Mouse (Mus musculus): ENCODE measurements around the gene Sgsm3. TPM values are rescaled to one million over a fixed set of nuclear protein-coding genes. Genes with fewer than 3 reads are reported as not detected.

The Sgsm3 gene
- polyA plus RNA-seq, 1 experiment from 2014 or later, result 7.5 TPM

DNA sequence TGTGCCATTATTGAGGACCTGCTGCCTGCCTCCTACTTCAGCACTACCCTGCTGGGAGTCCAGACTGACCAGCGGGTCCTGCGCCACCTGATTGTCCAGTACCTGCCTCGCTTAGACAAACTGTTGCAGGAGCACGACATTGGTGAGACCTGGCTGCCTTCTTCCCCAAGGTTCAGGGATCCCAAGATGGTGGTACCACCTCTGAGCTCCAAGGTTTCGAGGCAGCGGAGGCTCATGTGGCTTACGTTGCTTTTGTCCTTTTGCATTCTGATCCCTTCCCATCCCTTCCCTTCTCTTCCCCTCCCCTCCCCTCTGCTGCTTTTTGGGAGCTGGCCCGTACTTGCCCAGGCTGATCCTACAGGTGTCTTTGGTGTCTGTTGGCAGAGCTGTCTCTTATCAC is 30.3 kb downstream of the Sgsm3 start:
- 86% methylated on average over 8 of the region's 8 CpGs for WGBS (ENCODE audit: insufficient replicate concordance)
- no peaks in the 10 kb centered on the region for H3K4me1 ChIP-seq (ENCODE audit: insufficient read depth)
- H3K36me3 ChIP-seq (replicated peaks; ENCODE audit: insufficient read depth, low read length), result peaks cover 27% of the 10 kb centered on the region
- H3K27ac ChIP-seq (ENCODE audit: low read depth), result no peak overlapping the region
- H3K27me3 ChIP-seq (ENCODE audit: insufficient read depth, low read length), result no peaks in the 10 kb centered on the region
- ATAC-seq (no peak), DNase-seq (no peak)
- H3K4me2 ChIP-seq (ENCODE audit: low read depth, low read length), result no peak overlapping the region
- TF ChIP-seq CTCF (IDR thresholded peaks at IDR 0.05; ENCODE audit: low read depth), result no peak
- no peak for TF ChIP-seq EP300 (IDR thresholded peaks at IDR 0.05; ENCODE audit: low read depth)
- H3K9ac ChIP-seq (replicated peaks), result no peak overlapping the region
- H3K9me3 ChIP-seq (ENCODE audit: low read length), result no peaks in the 10 kb centered on the region
- no peak overlapping the region for H3K4me3 ChIP-seq (ENCODE audit: low read depth, low read length)

DNA sequence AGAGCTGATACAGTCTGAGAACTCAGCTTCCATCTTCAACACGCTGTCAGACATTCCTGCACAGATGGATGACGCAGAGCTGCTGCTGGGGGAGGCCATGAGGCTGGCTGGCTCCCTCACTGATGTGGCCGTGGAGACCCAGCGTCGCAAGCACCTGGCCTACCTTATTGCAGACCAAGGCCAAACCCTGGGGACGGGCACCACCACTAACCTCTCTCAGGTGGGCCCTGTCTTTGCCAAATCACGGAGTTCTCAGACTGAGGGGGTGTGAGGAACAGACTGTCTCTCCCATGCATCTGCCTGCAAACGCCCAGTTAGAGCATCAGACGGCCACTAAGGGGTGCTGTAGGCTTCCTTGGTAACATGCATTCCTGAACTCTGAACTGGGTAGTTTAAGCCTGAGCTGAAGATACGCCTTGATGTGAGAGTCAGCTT is 31.1 kb downstream of the Sgsm3 start:
- TF ChIP-seq EP300 (IDR thresholded peaks at IDR 0.05; ENCODE audit: low read depth), result no peak
- peak; percentile 71 for TF ChIP-seq CTCF (IDR thresholded peaks at IDR 0.05; ENCODE audit: low read depth)
- ATAC-seq (no peak), DNase-seq (peak; percentile 42)
- H3K36me3 ChIP-seq (replicated peaks; ENCODE audit: insufficient read depth, low read length), result peaks cover 29% of the 10 kb centered on the region
- no peak overlapping the region for H3K4me2 ChIP-seq (ENCODE audit: low read depth, low read length)
- H3K27ac ChIP-seq (ENCODE audit: low read depth), result no peak overlapping the region
- H3K4me3 ChIP-seq (ENCODE audit: low read depth, low read length), result no peak overlapping the region
- no peaks in the 10 kb centered on the region for H3K9me3 ChIP-seq (ENCODE audit: low read length)
- H3K9ac ChIP-seq (replicated peaks), result no peak overlapping the region
- 67% methylated on average over 10 of the region's 10 CpGs for WGBS (ENCODE audit: insufficient replicate concordance)
- H3K4me1 ChIP-seq (ENCODE audit: insufficient read depth), result no peaks in the 10 kb centered on the region
- H3K27me3 ChIP-seq (ENCODE audit: insufficient read depth, low read length), result no peaks in the 10 kb centered on the region

DNA sequence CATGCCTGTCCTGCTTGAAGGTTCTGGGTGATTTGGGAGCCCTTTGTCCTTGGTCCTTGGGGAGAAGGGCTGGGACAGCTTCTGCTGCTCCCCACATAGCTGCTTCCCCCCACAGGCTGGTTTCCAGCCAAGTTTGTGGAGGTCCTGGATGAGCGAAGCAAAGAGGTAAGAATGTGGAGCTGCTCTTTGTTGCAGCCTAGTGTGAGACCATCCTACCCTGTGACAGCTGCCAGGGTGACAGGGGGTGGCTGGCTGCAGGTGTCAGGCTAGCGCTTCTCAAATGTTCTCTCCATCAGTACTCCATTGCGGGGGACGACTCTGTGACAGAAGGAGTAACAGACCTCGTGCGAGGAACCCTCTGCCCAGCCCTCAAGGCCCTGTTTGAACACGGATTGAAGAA is 32.5 kb downstream of the Sgsm3 start:
- Histone ChIP-seq H3K27ac (ENCODE audit: low read depth) (no peak overlapping the region), H3K9ac (replicated peaks) (no peak overlapping the region), H3K4me2 (ENCODE audit: low read depth, low read length) (no peak overlapping the region), H3K27me3 (ENCODE audit: insufficient read depth, low read length) (no peaks in the 10 kb centered on the region), H3K9me3 (ENCODE audit: low read length) (no peaks in the 10 kb centered on the region), H3K4me1 (ENCODE audit: insufficient read depth) (no peaks in the 10 kb centered on the region), H3K4me3 (ENCODE audit: low read depth, low read length) (no peak overlapping the region), H3K36me3 (replicated peaks; ENCODE audit: insufficient read depth, low read length) (peaks cover 37% of the 10 kb centered on the region)
- WGBS (ENCODE audit: insufficient replicate concordance), result 85% methylated on average over 7 of the region's 7 CpGs
- ATAC-seq (no peak), DNase-seq (no peak)
- TF ChIP-seq EP300 (IDR thresholded peaks at IDR 0.05; ENCODE audit: low read depth) (no peak), CTCF (IDR thresholded peaks at IDR 0.05; ENCODE audit: low read depth) (no peak)

DNA sequence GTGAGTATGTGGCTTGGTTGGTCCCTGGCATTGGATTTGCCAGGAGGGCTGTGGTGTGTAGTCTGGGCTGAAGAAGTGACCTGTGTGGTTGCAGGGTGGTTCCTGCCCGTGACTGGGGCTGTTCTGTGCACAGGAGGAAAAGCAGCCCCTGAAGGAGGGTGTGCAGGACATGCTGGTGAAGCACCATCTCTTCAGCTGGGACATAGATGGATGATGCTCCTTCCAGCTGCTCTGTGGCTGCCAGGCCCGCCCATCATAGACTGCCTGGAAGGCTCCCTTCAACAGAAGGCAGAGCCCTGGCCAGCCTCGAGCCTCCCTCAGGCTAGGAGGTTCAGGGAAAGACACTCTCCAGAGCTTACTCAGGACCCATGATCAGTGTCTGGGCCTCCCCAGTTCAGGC is 34.0 kb downstream of the Sgsm3 start:
- 72% methylated on average over 3 of the region's 3 CpGs for WGBS (ENCODE audit: insufficient replicate concordance)
- Histone ChIP-seq H3K4me2 (ENCODE audit: low read depth, low read length) (no peak overlapping the region), H3K27me3 (ENCODE audit: insufficient read depth, low read length) (no peaks in the 10 kb centered on the region), H3K36me3 (replicated peaks; ENCODE audit: insufficient read depth, low read length) (peaks cover 49% of the 10 kb centered on the region), H3K4me1 (ENCODE audit: insufficient read depth) (no peaks in the 10 kb centered on the region), H3K4me3 (ENCODE audit: low read depth, low read length) (no peak overlapping the region), H3K9me3 (ENCODE audit: low read length) (no peaks in the 10 kb centered on the region), H3K27ac (ENCODE audit: low read depth) (no peak overlapping the region), H3K9ac (replicated peaks) (no peak overlapping the region)
- no peak for TF ChIP-seq CTCF (IDR thresholded peaks at IDR 0.05; ENCODE audit: low read depth)
- DNase-seq (no peak), ATAC-seq (no peak)

DNA sequence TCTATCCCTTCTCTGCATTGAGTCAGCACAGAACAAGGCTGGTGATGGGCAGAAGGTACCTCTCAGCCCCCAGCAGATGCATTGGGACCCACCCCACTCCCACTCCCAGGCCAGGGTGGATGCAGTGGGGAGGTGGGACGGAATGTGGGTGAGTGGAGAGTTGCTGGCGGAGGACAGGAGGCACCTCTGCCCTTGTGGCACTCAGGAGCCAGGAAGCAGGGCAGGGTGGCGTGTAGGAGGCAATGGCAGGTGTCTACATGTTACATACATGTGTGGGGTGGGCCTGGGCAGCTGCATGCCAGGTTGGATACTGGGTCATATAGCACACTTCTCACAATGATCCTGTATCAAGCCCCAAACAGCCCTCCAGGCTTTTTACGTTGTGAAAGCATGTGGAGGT is 34.8 kb downstream of the Sgsm3 start:
- Histone ChIP-seq H3K4me1 (ENCODE audit: insufficient read depth) (no peaks in the 10 kb centered on the region), H3K4me3 (ENCODE audit: low read depth, low read length) (no peak overlapping the region), H3K9me3 (ENCODE audit: low read length) (no peaks in the 10 kb centered on the region), H3K27ac (ENCODE audit: low read depth) (no peak overlapping the region), H3K27me3 (ENCODE audit: insufficient read depth, low read length) (no peaks in the 10 kb centered on the region), H3K4me2 (ENCODE audit: low read depth, low read length) (no peak overlapping the region), H3K9ac (replicated peaks) (no peak overlapping the region), H3K36me3 (replicated peaks; ENCODE audit: insufficient read depth, low read length) (peaks cover 57% of the 10 kb centered on the region)
- TF ChIP-seq EP300 (IDR thresholded peaks at IDR 0.05; ENCODE audit: low read depth), result no peak
- TF ChIP-seq CTCF (IDR thresholded peaks at IDR 0.05; ENCODE audit: low read depth), result no peak
- DNase-seq, result no peak
- ATAC-seq, result no peak
- WGBS (ENCODE audit: insufficient replicate concordance), result 90% methylated on average over 4 of the region's 4 CpGs

DNA sequence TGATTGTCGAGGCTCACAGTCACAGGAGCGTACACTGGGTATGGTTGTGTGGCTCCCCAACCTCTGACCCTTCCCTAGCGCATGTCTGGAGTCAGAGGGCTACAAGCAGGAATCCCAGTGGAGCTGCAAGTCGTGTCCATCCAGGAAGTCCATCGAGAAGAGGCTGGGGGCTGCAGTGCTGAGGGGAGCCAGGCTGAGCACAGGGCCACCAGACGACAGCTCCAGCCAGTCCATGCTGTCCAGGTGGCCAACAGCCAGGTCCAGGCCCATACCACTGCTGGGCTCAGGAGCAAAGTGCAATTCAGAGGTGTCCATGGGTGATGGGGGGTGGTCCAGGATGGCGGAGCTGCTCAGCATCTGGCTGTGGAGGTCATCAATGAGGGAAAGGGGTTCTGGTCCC is 35.6 kb downstream of the Sgsm3 start:
- Histone ChIP-seq H3K4me1 (ENCODE audit: insufficient read depth) (no peaks in the 10 kb centered on the region), H3K27me3 (ENCODE audit: insufficient read depth, low read length) (no peaks in the 10 kb centered on the region), H3K4me3 (ENCODE audit: low read depth, low read length) (no peak overlapping the region), H3K27ac (ENCODE audit: low read depth) (no peak overlapping the region), H3K4me2 (ENCODE audit: low read depth, low read length) (no peak overlapping the region), H3K36me3 (replicated peaks; ENCODE audit: insufficient read depth, low read length) (peaks cover 65% of the 10 kb centered on the region), H3K9me3 (ENCODE audit: low read length) (no peaks in the 10 kb centered on the region), H3K9ac (replicated peaks) (no peak overlapping the region)
- 86% methylated on average over 7 of the region's 7 CpGs for WGBS (ENCODE audit: insufficient replicate concordance)
- no peak for TF ChIP-seq CTCF (IDR thresholded peaks at IDR 0.05; ENCODE audit: low read depth)
- TF ChIP-seq EP300 (IDR thresholded peaks at IDR 0.05; ENCODE audit: low read depth), result no peak
- no peak for ATAC-seq
- no peak for DNase-seq

Measured in liver, postnatal 0 days (tissue).